Mouse (Mus musculus): ENCODE measurements around the gene Ppp1r11. TPM values are rescaled to one million over a fixed set of nuclear protein-coding genes. Genes with fewer than 3 reads are reported as not detected.

Ppp1r11 gene
- polyA plus RNA-seq, 1 experiment from 2014 or later: 116 TPM

GRCm38 (mm10) chr17:36900691-36901090 lies 50.9 kb downstream of the Ppp1r11 start:
- no peak for ATAC-seq (ENCODE audit: insufficient read depth, low FRiP score, low read depth)
- H3K4me1 ChIP-seq: no peaks in the 10 kb centered on the region
- H3K27me3 ChIP-seq (replicated peaks): no peaks in the 10 kb centered on the region
- H3K9ac ChIP-seq: no peak overlapping the region
- no peaks in the 10 kb centered on the region for H3K9me3 ChIP-seq
- H3K4me3 ChIP-seq (replicated peaks): no peak overlapping the region
- H3K27ac ChIP-seq: no peak overlapping the region
- H3K36me3 ChIP-seq: no peaks in the 10 kb centered on the region
- no peak overlapping the region for H3K4me2 ChIP-seq
- WGBS: 24% methylated on average over 1 of the region's 1 CpGs

GRCm38 (mm10) chr17:36900001-36900400 lies 51.5 kb downstream of the Ppp1r11 start:
- no peak overlapping the region for H3K9ac ChIP-seq
- H3K4me1 ChIP-seq: no peaks in the 10 kb centered on the region
- WGBS: 81% methylated on average over 5 of the region's 5 CpGs
- H3K4me2 ChIP-seq: no peak overlapping the region
- H3K9me3 ChIP-seq: no peaks in the 10 kb centered on the region
- no peak overlapping the region for H3K4me3 ChIP-seq (replicated peaks)
- no peaks in the 10 kb centered on the region for H3K36me3 ChIP-seq
- H3K27ac ChIP-seq: no peak overlapping the region
- no peaks in the 10 kb centered on the region for H3K27me3 ChIP-seq (replicated peaks)
- ATAC-seq (ENCODE audit: insufficient read depth, low FRiP score, low read depth): no peak

- H3K4me2 ChIP-seq: no peak overlapping the region
- H3K36me3 ChIP-seq: no peaks in the 10 kb centered on the region
- ATAC-seq (ENCODE audit: insufficient read depth, low FRiP score, low read depth): no peak
- WGBS: 85% methylated on average over 4 of the region's 4 CpGs
- H3K27me3 ChIP-seq (replicated peaks): no peaks in the 10 kb centered on the region
- H3K27ac ChIP-seq: no peak overlapping the region
- no peak overlapping the region for H3K9ac ChIP-seq
- no peaks in the 10 kb centered on the region for H3K9me3 ChIP-seq
- no peaks in the 10 kb centered on the region for H3K4me1 ChIP-seq
- no peak overlapping the region for H3K4me3 ChIP-seq (replicated peaks)
These were observed 52.2 kb downstream of the Ppp1r11 start for GRCm38 (mm10) chr17:36899376-36899775.

Other genes with a start within 250 kb of the Ppp1r11 start
- not detected in 2 replicates for gene H2-M10.5, start 178.8 kb downstream of the Ppp1r11 start, polyA plus RNA-seq (2015; fragmentation: Nextera tagmentation; extraction: Ambion mirVana)
- gene H2-M10.6, start 139.6 kb downstream of the Ppp1r11 start, polyA plus RNA-seq (2015; fragmentation: Nextera tagmentation; extraction: Ambion mirVana): not detected in 2 replicates
- gene Trim26, start 114.6 kb downstream of the Ppp1r11 start, polyA plus RNA-seq (2015; fragmentation: Nextera tagmentation; extraction: Ambion mirVana): 41.0 and 42.2 TPM in 2 replicates
- gene Trim15, start 84.5 kb downstream of the Ppp1r11 start, polyA plus RNA-seq (2015; fragmentation: Nextera tagmentation; extraction: Ambion mirVana): 1.2 and 1.4 TPM in 2 replicates
- 9.3 and 25.4 TPM in 2 replicates for gene Trim10, start 82.2 kb downstream of the Ppp1r11 start, polyA plus RNA-seq (2015; fragmentation: Nextera tagmentation; extraction: Ambion mirVana)
- 0.06 and 0.08 TPM in 2 replicates for gene Trim40, start 61.6 kb downstream of the Ppp1r11 start, polyA plus RNA-seq (2015; fragmentation: Nextera tagmentation; extraction: Ambion mirVana)
- 9.3 and 11.8 TPM in 2 replicates for gene Trim31, start 53.6 kb downstream of the Ppp1r11 start, polyA plus RNA-seq (2015; fragmentation: Nextera tagmentation; extraction: Ambion mirVana)
- gene Rnf39, start 8.8 kb downstream of the Ppp1r11 start, polyA plus RNA-seq (2015; fragmentation: Nextera tagmentation; extraction: Ambion mirVana): 0.88 and 2.4 TPM in 2 replicates
- 75.9 and 77.4 TPM in 2 replicates for gene Znrd1, start 6.8 kb upstream of the Ppp1r11 start, polyA plus RNA-seq (2015; fragmentation: Nextera tagmentation; extraction: Ambion mirVana)
- 5.6 and 6.1 TPM in 2 replicates for gene Znrd1as, start 6.9 kb upstream of the Ppp1r11 start, polyA plus RNA-seq (2015; fragmentation: Nextera tagmentation; extraction: Ambion mirVana)
- not detected in 2 replicates for gene 2410137M14Rik, start 29.5 kb upstream of the Ppp1r11 start, polyA plus RNA-seq (2015; fragmentation: Nextera tagmentation; extraction: Ambion mirVana)
- 0.27 and 0.37 TPM in 2 replicates for gene H2-M5, start 37.8 kb upstream of the Ppp1r11 start, polyA plus RNA-seq (2015; fragmentation: Nextera tagmentation; extraction: Ambion mirVana)
- 60.0 and 63.7 TPM in 2 replicates for gene Zfp57, start 49.4 kb upstream of the Ppp1r11 start, polyA plus RNA-seq (2015; fragmentation: Nextera tagmentation; extraction: Ambion mirVana)
- gene Mog, start 71.7 kb upstream of the Ppp1r11 start, polyA plus RNA-seq (2015; fragmentation: Nextera tagmentation; extraction: Ambion mirVana): 0.10 and 0.13 TPM in 2 replicates
- gene Gabbr1, start 94.2 kb upstream of the Ppp1r11 start, polyA plus RNA-seq (2015; fragmentation: Nextera tagmentation; extraction: Ambion mirVana): 8.6 and 11.2 TPM in 2 replicates
- not detected in 2 replicates for gene Olfr90, start 136.8 kb upstream of the Ppp1r11 start, polyA plus RNA-seq (2015; fragmentation: Nextera tagmentation; extraction: Ambion mirVana)
- gene Olfr91, start 146.5 kb upstream of the Ppp1r11 start, polyA plus RNA-seq (2015; fragmentation: Nextera tagmentation; extraction: Ambion mirVana): not detected in 2 replicates
- gene Olfr92, start 168.3 kb upstream of the Ppp1r11 start, polyA plus RNA-seq (2015; fragmentation: Nextera tagmentation; extraction: Ambion mirVana): not detected in 2 replicates
- gene Olfr93, start 209.8 kb upstream of the Ppp1r11 start, polyA plus RNA-seq (2015; fragmentation: Nextera tagmentation; extraction: Ambion mirVana): not detected in 2 replicates
- not detected in 2 replicates for gene Ubd, start 242.2 kb upstream of the Ppp1r11 start, polyA plus RNA-seq (2015; fragmentation: Nextera tagmentation; extraction: Ambion mirVana)
- not detected in 2 replicates for gene Olfr94, start 249.3 kb upstream of the Ppp1r11 start, polyA plus RNA-seq (2015; fragmentation: Nextera tagmentation; extraction: Ambion mirVana)